Mouse (Mus musculus) spleen, embryonic (tissue): ENCODE measurements at regions not wholly inside any gene's neighbourhood (a gene's known extent, or its start where the extent isn't known, plus 50 kb on each side); places are given as distances from the start of the nearest gene placed in this dataset.
"Not testable (repeated sequence)": the region's sequence is repeated elsewhere in the genome, so short reads cannot be mapped to it uniquely, and the experiment has no call there.

Source experiments
- CTCF ChIA-PET: fragments of 350-600 bp; sonication (Branson Sonifier 250); formaldehyde crosslinking; loops from one replicate; lab custom pipeline; 2022; lab: Charles Lee

DNA sequence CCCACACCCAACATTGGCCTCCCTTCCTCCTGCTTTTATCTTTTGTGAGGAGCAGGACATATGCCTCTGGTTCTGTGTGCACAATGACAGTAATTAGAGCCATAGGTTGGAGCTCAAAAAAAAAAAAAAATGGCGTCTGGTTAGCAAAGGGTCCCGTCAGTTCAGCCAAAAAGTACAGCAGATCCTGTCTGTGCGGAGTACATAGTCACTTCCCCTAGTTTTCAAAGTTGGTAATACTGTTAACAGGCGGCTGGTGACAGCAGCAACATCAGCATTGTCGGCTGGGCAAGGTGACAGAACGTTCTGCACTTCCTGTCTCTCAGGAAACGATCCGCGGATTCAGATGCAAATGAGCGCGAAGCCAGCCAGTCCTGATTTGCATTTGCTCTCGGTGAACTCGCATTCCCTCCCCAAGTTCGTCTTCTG lies 642.4 kb upstream of the Gm19410 start:
- CTCF ChIA-PET = no interaction called here

DNA sequence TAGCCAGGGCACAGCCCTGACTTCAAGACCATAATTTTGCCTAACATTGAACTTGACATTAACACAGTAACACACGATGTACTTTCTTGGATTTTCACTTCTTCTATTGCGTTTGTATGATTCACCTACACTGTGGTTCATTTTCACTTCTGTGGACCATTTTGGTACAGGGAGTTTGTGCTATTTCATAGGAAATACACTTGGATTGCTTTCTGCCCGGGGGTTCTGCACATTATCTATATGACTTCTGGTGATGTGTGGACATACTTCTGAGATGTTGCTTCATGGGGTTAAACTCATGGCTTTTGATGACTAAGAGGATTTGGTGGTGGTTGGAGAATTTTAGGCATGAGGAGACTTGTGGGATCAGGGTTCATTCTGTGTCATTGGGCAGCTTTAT lies 640.4 kb upstream of the Gm19410 start:
- CTCF ChIA-PET = no interaction called here

DNA sequence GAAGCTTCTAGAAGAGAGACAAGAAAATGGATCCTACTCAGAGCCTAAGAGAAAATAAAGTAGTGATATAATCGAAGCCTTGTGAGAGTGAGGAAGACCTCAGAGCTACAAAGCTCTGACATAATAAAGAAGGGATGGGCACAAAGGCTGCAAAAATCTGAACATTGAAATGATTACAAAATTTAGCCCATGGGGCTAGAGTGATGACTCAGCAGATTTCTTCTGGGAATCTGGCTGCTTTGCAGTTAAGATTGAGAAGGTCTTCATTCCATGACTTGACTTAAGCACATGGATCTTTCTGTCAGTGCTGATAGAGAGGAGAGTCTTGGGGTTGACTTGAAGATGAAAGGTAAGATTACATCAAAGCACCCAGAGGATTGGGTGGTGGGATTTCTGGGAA lies 633.3 kb upstream of the Gm19410 start:
- CTCF ChIA-PET = no interaction called here

- CTCF ChIA-PET = interaction anchor here (0.7 kb wide), 1 partner anchor 49 kb away, joined by 3 read pairs; no protein-coding TSS in a partner anchor
These were observed 630.0 kb upstream of the Gm19410 start for GRCm38 (mm10) chr8:35135630-35136029.

DNA sequence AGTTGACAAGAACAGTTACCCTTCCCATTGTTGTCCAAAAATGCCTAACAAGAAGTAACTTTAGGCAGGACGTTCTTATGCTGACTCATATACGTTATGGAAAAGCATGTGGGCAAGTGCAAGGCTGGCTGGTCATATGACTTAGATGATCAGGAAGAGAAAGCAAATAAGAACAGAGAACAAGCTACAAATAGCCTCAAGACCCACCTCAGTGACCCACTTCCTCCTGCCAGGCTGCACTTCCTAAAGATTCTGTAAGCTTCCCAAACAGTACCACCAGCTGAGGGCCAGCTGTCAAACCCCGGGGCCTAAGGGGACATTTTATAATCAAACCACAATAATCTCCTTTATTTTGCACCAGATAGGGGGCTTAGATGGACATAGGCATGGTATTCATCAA lies 628.9 kb upstream of the Gm19410 start:
- CTCF ChIA-PET = no interaction called here

GRCm38 (mm10) chr8:35140775-35141174 lies 624.8 kb upstream of the Gm19410 start:
- CTCF ChIA-PET = no interaction called here

- CTCF ChIA-PET = no interaction called here
These were observed 622.5 kb upstream of the Gm19410 start for GRCm38 (mm10) chr8:35143018-35143656.

GRCm38 (mm10) chr8:35143684-35144083 lies 621.9 kb upstream of the Gm19410 start:
- CTCF ChIA-PET = interaction anchor here (0.7 kb wide), 1 partner anchor 1438 kb away, joined by 3 read pairs; no protein-coding TSS in a partner anchor

- CTCF ChIA-PET = interaction anchor here (0.7 kb wide), 1 partner anchor 1439 kb away, joined by 3 read pairs; no protein-coding TSS in a partner anchor
These were observed 621.2 kb upstream of the Gm19410 start for GRCm38 (mm10) chr8:35144401-35144800.

DNA sequence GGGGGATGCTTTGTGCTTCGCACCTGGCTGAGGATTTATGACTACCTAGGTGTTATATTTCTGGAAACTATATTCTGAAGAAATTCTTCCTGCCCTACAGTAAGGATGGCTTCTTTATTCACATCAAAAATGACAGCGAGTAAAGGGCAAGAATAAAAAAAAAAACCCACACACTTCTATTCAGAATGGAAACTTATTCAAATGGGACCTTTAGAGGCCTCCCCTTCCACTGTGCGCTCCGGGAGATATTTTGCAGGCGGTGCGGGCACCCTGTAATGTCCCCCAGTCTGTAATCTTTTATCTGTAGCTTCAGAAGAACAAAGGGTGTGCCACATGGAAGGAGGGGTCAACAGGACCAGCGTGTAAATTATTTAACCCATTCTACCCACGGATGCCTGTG lies 618.1 kb upstream of the Gm19410 start:
- CTCF ChIA-PET = no interaction called here

GRCm38 (mm10) chr8:35147967-35148366 lies 617.6 kb upstream of the Gm19410 start:
- CTCF ChIA-PET = no interaction called here

- CTCF ChIA-PET = no interaction called here
These were observed 613.0 kb upstream of the Gm19410 start for GRCm38 (mm10) chr8:35152585-35152984.

DNA sequence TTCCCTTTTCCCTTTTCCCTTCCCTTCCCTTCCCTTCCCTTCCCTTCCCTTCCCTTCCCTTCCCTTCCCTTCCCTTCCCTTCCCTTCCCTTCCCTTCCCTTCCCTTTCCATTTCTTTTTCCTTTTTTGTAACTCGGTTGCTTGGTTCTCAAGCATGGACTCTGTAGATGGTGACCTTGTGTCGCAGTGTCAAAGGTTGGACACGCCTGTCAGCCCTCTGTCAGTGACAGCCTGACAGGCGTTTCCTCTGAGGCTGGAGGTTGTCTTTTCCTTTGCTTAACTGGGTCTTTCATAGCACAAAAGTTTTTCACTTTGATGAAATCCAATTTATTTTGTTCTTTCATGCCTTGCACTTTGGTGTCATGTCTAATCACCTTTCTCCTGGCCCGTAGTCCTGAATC lies 609.3 kb upstream of the Gm19410 start:
- CTCF ChIA-PET = no interaction called here

GRCm38 (mm10) chr8:35157711-35158110 lies 607.9 kb upstream of the Gm19410 start:
- CTCF ChIA-PET = no interaction called here

DNA sequence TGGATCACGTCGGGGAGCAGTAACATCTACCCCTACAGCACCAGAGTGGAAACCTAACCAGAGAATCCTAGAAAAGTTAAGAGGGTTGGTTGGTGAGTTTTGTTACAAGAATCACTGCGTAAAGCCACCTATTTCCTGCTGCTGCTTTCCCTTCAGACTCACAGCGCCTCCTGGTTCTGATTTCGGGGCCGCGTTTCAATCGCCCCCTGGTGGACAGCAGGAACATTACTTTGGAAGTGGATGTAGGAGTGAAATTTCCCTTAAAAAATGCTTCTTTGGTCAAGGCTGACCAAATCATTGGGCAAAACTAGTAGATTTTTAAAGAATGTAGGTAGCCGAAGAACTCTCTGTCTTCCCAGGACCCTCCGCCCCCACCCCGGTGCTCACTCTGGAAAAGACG lies 606.3 kb upstream of the Gm19410 start:
- CTCF ChIA-PET = interaction anchor here (0.8 kb wide), 1 partner anchor 309 kb away, joined by 3 read pairs; no protein-coding TSS in a partner anchor

DNA sequence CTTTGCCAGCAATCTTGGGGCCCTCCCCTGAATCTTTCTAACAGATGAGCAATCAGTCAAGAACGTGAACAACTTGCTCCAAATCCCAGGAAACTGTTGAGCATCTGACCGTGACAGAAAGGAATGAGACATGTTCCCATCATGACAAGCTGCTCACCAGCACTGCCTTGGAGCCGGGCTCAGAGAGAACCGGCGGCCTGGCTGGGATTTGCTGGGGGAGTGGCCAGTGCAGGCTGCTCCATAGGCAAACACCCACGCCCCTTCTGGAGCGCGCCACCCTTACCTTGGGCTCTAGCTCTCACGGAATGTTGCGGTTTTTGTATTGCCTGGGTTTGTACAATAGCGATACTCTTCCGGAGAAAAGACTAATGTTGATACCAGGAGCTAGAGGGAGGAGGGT lies 605.4 kb upstream of the Gm19410 start:
- CTCF ChIA-PET = interaction anchor here (0.8 kb wide), 1 partner anchor 308 kb away, joined by 3 read pairs; no protein-coding TSS in a partner anchor

GRCm38 (mm10) chr8:35162166-35162565 lies 603.4 kb upstream of the Gm19410 start:
- CTCF ChIA-PET = not testable (repeated sequence)

DNA sequence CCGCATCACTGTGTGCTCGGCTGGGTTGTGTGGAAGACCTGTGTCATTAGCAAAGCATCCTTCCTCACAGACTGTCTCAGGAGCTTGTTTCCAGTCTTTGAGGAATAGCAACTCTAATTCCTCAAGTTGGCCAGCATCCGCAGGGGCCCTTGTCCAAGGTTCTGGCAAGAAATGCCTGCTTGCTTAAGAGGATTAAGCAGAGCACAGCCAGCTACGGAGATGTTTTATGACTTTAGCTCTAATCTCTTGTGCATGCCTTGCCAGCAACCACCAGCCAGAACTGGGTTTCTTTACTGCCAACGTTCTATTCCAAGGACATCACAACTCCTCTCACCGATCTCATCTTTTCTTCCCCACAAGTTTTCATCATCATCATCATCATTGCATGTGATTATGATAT lies 599.0 kb upstream of the Gm19410 start:
- CTCF ChIA-PET = no interaction called here

GRCm38 (mm10) chr8:35171536-35172310 lies 593.9 kb upstream of the Gm19410 start:
- CTCF ChIA-PET = no interaction called here

DNA sequence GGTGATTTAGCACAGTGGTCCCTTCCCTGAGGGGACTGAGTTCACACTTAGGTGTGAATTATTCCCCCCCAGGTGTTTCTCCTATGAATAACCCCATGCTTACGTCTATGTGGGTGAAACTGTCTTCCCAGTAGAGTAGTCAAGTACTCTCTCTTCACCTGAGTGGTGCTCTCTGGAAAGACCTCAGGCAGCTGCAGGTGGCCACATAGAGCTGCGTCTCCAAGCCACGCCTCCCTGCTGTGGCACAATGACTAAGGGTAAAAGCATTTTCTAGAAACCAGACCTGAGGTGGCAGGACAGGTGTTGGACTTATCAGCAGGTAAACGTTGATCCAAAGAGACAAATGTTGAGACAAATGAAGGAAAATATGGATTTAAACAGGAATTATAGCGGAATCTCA lies 588.3 kb upstream of the Gm19410 start:
- CTCF ChIA-PET = interaction anchor here (0.6 kb wide), 1 partner anchor 77 kb away, joined by 9 read pairs; no protein-coding TSS in a partner anchor

GRCm38 (mm10) chr8:35180075-35180474 lies 585.5 kb upstream of the Gm19410 start:
- CTCF ChIA-PET = interaction anchor here (0.6 kb wide), 1 partner anchor 25 kb away, joined by 3 read pairs; no protein-coding TSS in a partner anchor

DNA sequence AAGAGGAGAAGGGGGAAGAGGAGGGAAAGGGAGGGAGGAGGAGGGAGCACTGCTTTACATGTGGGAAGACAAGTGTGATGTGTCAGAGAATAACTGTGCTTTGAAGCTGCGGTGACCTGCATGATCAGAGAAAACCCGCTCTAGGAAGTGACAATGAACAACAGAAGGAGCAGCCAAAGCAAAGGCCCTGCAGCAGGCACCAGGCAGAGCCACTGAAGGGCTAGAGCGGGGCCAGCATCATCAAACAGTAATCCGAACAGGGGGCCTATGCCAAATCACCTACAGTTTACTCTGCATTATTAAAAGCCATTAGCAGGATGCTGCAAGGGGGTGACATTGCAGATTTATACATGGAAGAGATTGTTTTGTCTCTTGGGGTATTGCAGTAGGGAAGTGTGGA lies 583.4 kb upstream of the Gm19410 start:
- CTCF ChIA-PET = no interaction called here

DNA sequence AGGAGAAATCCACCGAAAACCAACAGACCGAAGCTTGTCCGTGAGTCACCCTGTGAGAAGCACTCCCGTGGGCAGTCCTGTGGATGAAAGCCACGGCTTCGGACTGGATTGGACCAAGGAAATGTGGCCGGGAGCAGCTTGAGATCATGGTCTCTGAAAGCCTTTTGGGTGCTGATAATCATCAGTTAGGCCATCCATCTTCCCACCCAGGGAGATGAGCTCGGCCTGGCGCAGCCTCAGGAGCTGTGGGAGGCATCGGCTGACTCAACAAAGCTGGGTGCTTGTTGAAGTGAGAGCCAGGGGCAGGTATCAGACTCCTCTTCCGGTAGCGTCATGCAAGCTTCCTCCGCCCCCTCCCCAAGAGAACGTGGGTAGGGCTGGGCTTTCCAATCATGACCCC lies 582.2 kb upstream of the Gm19410 start:
- CTCF ChIA-PET = no interaction called here
